Mouse (Mus musculus): ENCODE data around the gene Nelfcd. TPM values are rescaled to one million over a fixed set of nuclear protein-coding genes. Genes with fewer than 3 reads are reported as not detected.
A peak's percentile ranks its signal among the peaks of the same experiment; 100 is the strongest.

Nelfcd gene
- polyA plus RNA-seq, 1 experiment from 2014 or later = 217 TPM

GRCm38 (mm10) chr2:174463789-174464523, 48.4 kb downstream of the Nelfcd start, which contains the start of gene Atp5e:
TSS of gene Atp5e (minus strand) at chr2:174464105.
- Histone ChIP-seq H3K4me3 (peak within 1 kb of the TSS; percentile 78), H3K4me1 (peaks cover 28% of the 10 kb centered on the region), H3K27me3 (ENCODE audit: low read depth, poor library complexity, severe bottlenecking) (no peaks in the 10 kb centered on the region), H3K27ac (peak within 1 kb of the TSS; percentile 94), H3K9me3 (replicated peaks) (no peaks in the 10 kb centered on the region), H3K36me3 (peaks cover 75% of the 10 kb centered on the region)
- peak; percentile 96 for DNase-seq (ENCODE audit: low spot score)
- WGBS = 2% methylated on average over 48 of the region's 48 CpGs

DNA sequence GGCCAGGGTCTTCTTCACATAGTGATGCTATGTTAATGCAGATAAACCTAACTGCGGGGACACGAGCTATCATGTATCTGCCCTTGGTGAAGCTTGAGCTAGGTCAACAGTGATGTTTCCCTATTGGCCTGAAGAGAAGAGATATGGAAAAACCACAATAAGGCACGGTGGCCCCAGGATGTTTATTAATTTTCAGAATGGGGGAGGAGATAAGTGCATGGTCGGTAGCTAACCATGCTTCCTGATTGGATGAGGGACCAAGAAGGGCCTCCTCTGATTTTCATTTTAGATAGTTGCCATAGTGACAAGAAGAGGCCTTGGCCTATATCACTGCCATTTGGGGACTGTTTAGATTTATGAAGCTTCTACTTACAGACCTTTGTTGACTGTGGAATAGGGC, 54.7 kb downstream of the Nelfcd start:
- Histone ChIP-seq H3K9me3 (replicated peaks) (no peaks in the 10 kb centered on the region), H3K4me1 (peaks cover 19% of the 10 kb centered on the region), H3K27ac (no peak overlapping the region), H3K36me3 (peaks cover 66% of the 10 kb centered on the region), H3K27me3 (ENCODE audit: low read depth, poor library complexity, severe bottlenecking) (no peaks in the 10 kb centered on the region), H3K4me3 (no peak overlapping the region)
- DNase-seq (ENCODE audit: low spot score) = no peak
- WGBS = 93% methylated on average over 4 of the region's 4 CpGs

DNA sequence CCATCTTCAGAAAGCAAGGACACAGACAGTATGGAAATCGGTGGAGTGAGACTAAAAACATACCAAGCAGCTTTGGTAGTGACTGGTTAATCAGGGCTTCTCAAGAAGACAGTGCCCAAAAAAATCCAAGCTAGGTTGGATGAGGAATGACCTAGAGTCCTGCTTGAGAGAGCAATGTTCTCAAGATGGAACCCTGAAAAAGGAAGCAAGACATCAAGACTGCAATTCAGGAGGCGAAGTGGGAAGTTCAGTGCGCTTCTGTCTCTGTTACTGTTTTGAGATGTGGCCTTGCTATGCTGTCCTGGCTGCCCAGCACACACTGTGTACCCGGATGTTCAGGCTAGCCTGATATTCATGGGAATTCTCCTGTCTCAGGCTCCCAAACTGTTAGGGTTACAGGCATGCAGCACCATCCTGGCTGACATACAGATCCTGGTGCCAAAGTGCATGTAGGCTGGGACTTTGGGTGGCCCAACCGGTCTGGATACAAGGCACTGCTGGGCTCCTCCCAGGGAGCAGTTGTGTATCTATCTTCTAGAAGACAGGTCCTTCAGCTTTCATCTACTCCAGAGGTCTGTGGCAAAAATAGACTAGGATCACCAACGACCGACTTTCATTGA, 55.3 kb downstream of the Nelfcd start:
- no peak for DNase-seq (ENCODE audit: low spot score)
- Histone ChIP-seq H3K27me3 (ENCODE audit: low read depth, poor library complexity, severe bottlenecking) (no peaks in the 10 kb centered on the region), H3K36me3 (peaks cover 61% of the 10 kb centered on the region), H3K9me3 (replicated peaks) (no peaks in the 10 kb centered on the region), H3K4me3 (no peak overlapping the region), H3K4me1 (peaks cover 19% of the 10 kb centered on the region), H3K27ac (no peak overlapping the region)
- WGBS = 93% methylated on average over 7 of the region's 7 CpGs

GRCm38 (mm10) chr2:174472407-174472806, 56.8 kb downstream of the Nelfcd start:
- DNase-seq (ENCODE audit: low spot score) = no peak
- WGBS = 8% methylated on average over 30 of the region's 30 CpGs
- H3K27ac ChIP-seq = peak overlapping the region; percentile 93

GRCm38 (mm10) chr2:174472818-174473549, 57.4 kb downstream of the Nelfcd start, which contains the start of gene Prelid3b:
TSS of gene Prelid3b (minus strand) at chr2:174473081.
- H3K4me1 ChIP-seq = peaks cover 21% of the 10 kb centered on the region
- H3K4me3 ChIP-seq = peak within 1 kb of the TSS; percentile 79
- no peaks in the 10 kb centered on the region for H3K27me3 ChIP-seq (ENCODE audit: low read depth, poor library complexity, severe bottlenecking)

More at GRCm38 (mm10) chr2:174472407-174472806, 56.8 kb downstream of the Nelfcd start:
- peaks cover 21% of the 10 kb centered on the region for H3K4me1 ChIP-seq
- H3K4me3 ChIP-seq = peak overlapping the region; percentile 79
- no peaks in the 10 kb centered on the region for H3K9me3 ChIP-seq (replicated peaks)
- peaks cover 46% of the 10 kb centered on the region for H3K36me3 ChIP-seq
- H3K27me3 ChIP-seq (ENCODE audit: low read depth, poor library complexity, severe bottlenecking) = no peaks in the 10 kb centered on the region

GRCm38 (mm10) chr2:174473550-174473927, 57.9 kb downstream of the Nelfcd start:
- DNase-seq (ENCODE audit: low spot score) = no peak

More at GRCm38 (mm10) chr2:174472818-174473549, 57.4 kb downstream of the Nelfcd start, which contains the start of gene Prelid3b:
- WGBS = under 1% methylated on average over 53 of the region's 53 CpGs
- no peaks in the 10 kb centered on the region for H3K9me3 ChIP-seq (replicated peaks)
- peak; percentile 99 for DNase-seq (ENCODE audit: low spot score)
- H3K27ac ChIP-seq = peak within 1 kb of the TSS; percentile 93
- H3K36me3 ChIP-seq = peaks cover 40% of the 10 kb centered on the region

More at GRCm38 (mm10) chr2:174473550-174473927, 57.9 kb downstream of the Nelfcd start:
- WGBS = 67% methylated on average over 5 of the region's 5 CpGs
- peaks cover 34% of the 10 kb centered on the region for H3K36me3 ChIP-seq
- H3K27me3 ChIP-seq (ENCODE audit: low read depth, poor library complexity, severe bottlenecking) = no peaks in the 10 kb centered on the region
- peaks cover 21% of the 10 kb centered on the region for H3K4me1 ChIP-seq
- peak overlapping the region; percentile 93 for H3K27ac ChIP-seq
- H3K9me3 ChIP-seq (replicated peaks) = no peaks in the 10 kb centered on the region
- H3K4me3 ChIP-seq = peak overlapping the region; percentile 79

Other genes with a start within 250 kb of the Nelfcd start
- 1,045 and 1,269 TPM in 2 replicates for gene Gnas, start 131.5 kb upstream of the Nelfcd start, polyA plus RNA-seq (2016; fragmentation: Nextera tagmentation; extraction: Ambion mirVana)
- 14.9 and 15.2 TPM in 2 replicates for gene Gm20721, start 69.1 kb upstream of the Nelfcd start, polyA plus RNA-seq (2016; fragmentation: Nextera tagmentation; extraction: Ambion mirVana)
- gene Ctsz, start 23.2 kb downstream of the Nelfcd start, polyA plus RNA-seq (2016; fragmentation: Nextera tagmentation; extraction: Ambion mirVana) = 105 and 107 TPM in 2 replicates
- 4.8 and 5.0 TPM in 2 replicates for gene Tubb1, start 34.9 kb downstream of the Nelfcd start, polyA plus RNA-seq (2016; fragmentation: Nextera tagmentation; extraction: Ambion mirVana)
- gene Atp5e, start 48.3 kb downstream of the Nelfcd start, polyA plus RNA-seq (2016; fragmentation: Nextera tagmentation; extraction: Ambion mirVana) = 527 and 556 TPM in 2 replicates
- 125 and 132 TPM in 2 replicates for gene Prelid3b, start 57.3 kb downstream of the Nelfcd start, polyA plus RNA-seq (2016; fragmentation: Nextera tagmentation; extraction: Ambion mirVana)
- not detected in 2 replicates for gene Zfp831, start 227.7 kb downstream of the Nelfcd start, polyA plus RNA-seq (2016; fragmentation: Nextera tagmentation; extraction: Ambion mirVana)